Mouse (Mus musculus) erythroid progenitor cell, adult 5-6 weeks (primary cell): ENCODE data around the gene Ankrd65. TPM values are rescaled to one million over a fixed set of nuclear protein-coding genes. Genes with fewer than 3 reads are reported as not detected.

Experiments
- ATAC-seq: replicated peaks from 2 replicates; pipeline ENCODE4 v1.8.0; 2016; ENCODE audit warnings: moderate number of reproducible peaks, mild to moderate bottlenecking, moderate TSS enrichment, inconsistent platforms; ENCODE audit not compliant: poor library complexity, low FRiP score, severe bottlenecking
- total RNA-seq, 2 experiments: library from RNA; stranded (forward) in 1 of 2; stranded (reverse) in 1 of 2; fragments of 150-400 nt in 1 of 2; fragments of 186-747, 209-891 nt in 1 of 2; gene quantifications; 2 replicates each; pipeline versions ENCODE4 v1.2.3 to v1.2.4; 2015 to 2017; ENCODE audit warnings: low replicate concordance in 2 of 2

The Ankrd65 gene
- total RNA-seq, 2 experiments from 2014 or later: 9.8 TPM; not detected in 1

GRCm38 (mm10) chr4:155841003-155841454, 50.8 kb downstream of the Ankrd65 start:
- peak; percentile 45 for ATAC-seq

- ATAC-seq: no peak
Measured at GRCm38 (mm10) chr4:155841651-155842270, 51.5 kb downstream of the Ankrd65 start.

DNA sequence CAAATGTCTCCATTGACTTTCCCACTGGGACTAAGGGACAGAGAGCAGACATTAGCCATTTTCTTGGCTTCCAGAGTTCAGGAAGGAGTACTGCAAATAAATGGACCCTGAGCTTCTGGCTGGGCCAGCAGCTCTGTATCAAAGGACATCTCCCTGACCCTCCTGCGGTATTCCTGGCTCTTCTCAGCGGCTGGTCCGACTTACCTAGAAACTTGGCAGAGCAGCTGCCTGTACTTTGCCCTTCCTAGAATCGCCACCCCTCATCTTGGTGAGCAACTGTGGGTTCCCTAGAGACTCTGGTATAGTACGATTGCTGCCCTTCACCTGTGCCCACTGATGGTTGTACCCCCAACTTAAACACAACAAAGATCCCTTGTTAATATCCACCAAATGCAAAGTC, 53.0 kb downstream of the Ankrd65 start:
- ATAC-seq: no peak

- peak; percentile 82 for ATAC-seq
Measured at GRCm38 (mm10) chr4:155846871-155847578, 56.8 kb downstream of the Ankrd65 start, which contains the start of gene Dvl1. Gene Dvl1, plus strand, starts transcription at chr4:155847402.

- peak; percentile 25; the same call in 1 of the 2 replicates for ATAC-seq
Measured at GRCm38 (mm10) chr4:155847591-155848352, 57.5 kb downstream of the Ankrd65 start.

GRCm38 (mm10) chr4:155848434-155849095, 58.3 kb downstream of the Ankrd65 start:
- ATAC-seq: no peak

Other genes with a start within 250 kb of the Ankrd65 start
- gene Nadk, start 228.1 kb upstream of the Ankrd65 start, total RNA-seq (2015; ENCODE audit: low replicate concordance): 25.9 and 26.0 TPM in 2 replicates
- 9.9 and 12.9 TPM in 2 replicates for gene Nadk, start 228.1 kb upstream of the Ankrd65 start, total RNA-seq (2017; ENCODE audit: low replicate concordance)
- gene Slc35e2, start 189.0 kb upstream of the Ankrd65 start, total RNA-seq (2015; ENCODE audit: low replicate concordance): 10.9 and 31.4 TPM in 2 replicates
- gene Slc35e2, start 189.0 kb upstream of the Ankrd65 start, total RNA-seq (2017; ENCODE audit: low replicate concordance): 12.2 and 14.1 TPM in 2 replicates
- gene Cdk11b, start 165.6 kb upstream of the Ankrd65 start, total RNA-seq (2015; ENCODE audit: low replicate concordance): 28.5 and 59.5 TPM in 2 replicates
- 53.6 and 56.3 TPM in 2 replicates for gene Cdk11b, start 165.6 kb upstream of the Ankrd65 start, total RNA-seq (2017; ENCODE audit: low replicate concordance)
- not detected in 2 replicates for gene Gm10563, start 145.0 kb upstream of the Ankrd65 start, total RNA-seq (2015; ENCODE audit: low replicate concordance)
- gene Gm10563, start 145.0 kb upstream of the Ankrd65 start, total RNA-seq (2017; ENCODE audit: low replicate concordance): not detected in 2 replicates
- gene Mmp23, start 137.1 kb upstream of the Ankrd65 start, total RNA-seq (2015; ENCODE audit: low replicate concordance): not detected in 2 replicates
- not detected in 2 replicates for gene Mmp23, start 137.1 kb upstream of the Ankrd65 start, total RNA-seq (2017; ENCODE audit: low replicate concordance)
- gene Mib2, start 121.2 kb upstream of the Ankrd65 start, total RNA-seq (2015; ENCODE audit: low replicate concordance): 0.84 and 2.9 TPM in 2 replicates
- gene Mib2, start 121.2 kb upstream of the Ankrd65 start, total RNA-seq (2017; ENCODE audit: low replicate concordance): 3.2 and 6.6 TPM in 2 replicates
- gene Fndc10, start 96.1 kb upstream of the Ankrd65 start, total RNA-seq (2015; ENCODE audit: low replicate concordance): not detected in 2 replicates
- not detected in 2 replicates for gene Fndc10, start 96.1 kb upstream of the Ankrd65 start, total RNA-seq (2017; ENCODE audit: low replicate concordance)
- gene Ssu72, start 85.6 kb upstream of the Ankrd65 start, total RNA-seq (2015; ENCODE audit: low replicate concordance): 44.9 and 65.6 TPM in 2 replicates
- 37.0 and 57.2 TPM in 2 replicates for gene Ssu72, start 85.6 kb upstream of the Ankrd65 start, total RNA-seq (2017; ENCODE audit: low replicate concordance)
- gene Tmem240, start 55.6 kb upstream of the Ankrd65 start, total RNA-seq (2015; ENCODE audit: low replicate concordance): not detected in 2 replicates
- gene Tmem240, start 55.6 kb upstream of the Ankrd65 start, total RNA-seq (2017; ENCODE audit: low replicate concordance): not detected in 2 replicates
- gene Atad3a, start 29.3 kb upstream of the Ankrd65 start, total RNA-seq (2015; ENCODE audit: low replicate concordance): 0.84 and 35.3 TPM in 2 replicates
- 3.3 and 5.1 TPM in 2 replicates for gene Atad3a, start 29.3 kb upstream of the Ankrd65 start, total RNA-seq (2017; ENCODE audit: low replicate concordance)
- not detected in 2 replicates for gene Vwa1, start 15.7 kb upstream of the Ankrd65 start, total RNA-seq (2015; ENCODE audit: low replicate concordance)
- 0.68 TPM in 1 of 2 replicates, not detected in the other for gene Vwa1, start 15.7 kb upstream of the Ankrd65 start, total RNA-seq (2017; ENCODE audit: low replicate concordance)
- gene Tmem88b, start 4.6 kb upstream of the Ankrd65 start, total RNA-seq (2015; ENCODE audit: low replicate concordance): 0.42 and 1.1 TPM in 2 replicates
- gene Tmem88b, start 4.6 kb upstream of the Ankrd65 start, total RNA-seq (2017; ENCODE audit: low replicate concordance): 0.83 and 1.3 TPM in 2 replicates
- 127 and 129 TPM in 2 replicates for gene Mrpl20, start 12.4 kb downstream of the Ankrd65 start, total RNA-seq (2015; ENCODE audit: low replicate concordance)
- 30.7 and 31.2 TPM in 2 replicates for gene Mrpl20, start 12.4 kb downstream of the Ankrd65 start, total RNA-seq (2017; ENCODE audit: low replicate concordance)
- 258 and 265 TPM in 2 replicates for gene Ccnl2, start 22.1 kb downstream of the Ankrd65 start, total RNA-seq (2015; ENCODE audit: low replicate concordance)
- gene Ccnl2, start 22.1 kb downstream of the Ankrd65 start, total RNA-seq (2017; ENCODE audit: low replicate concordance): 262 and 283 TPM in 2 replicates
- 47.2 and 63.7 TPM in 2 replicates for gene Aurkaip1, start 40.8 kb downstream of the Ankrd65 start, total RNA-seq (2015; ENCODE audit: low replicate concordance)
- gene Aurkaip1, start 40.8 kb downstream of the Ankrd65 start, total RNA-seq (2017; ENCODE audit: low replicate concordance): 69.4 and 71.4 TPM in 2 replicates
- gene Mxra8, start 49.2 kb downstream of the Ankrd65 start, total RNA-seq (2015; ENCODE audit: low replicate concordance): not detected in 2 replicates
- gene Mxra8, start 49.2 kb downstream of the Ankrd65 start, total RNA-seq (2017; ENCODE audit: low replicate concordance): not detected in 2 replicates
- gene Dvl1, start 57.0 kb downstream of the Ankrd65 start, total RNA-seq (2015; ENCODE audit: low replicate concordance): 20.9 and 26.0 TPM in 2 replicates
- 19.5 and 22.4 TPM in 2 replicates for gene Dvl1, start 57.0 kb downstream of the Ankrd65 start, total RNA-seq (2017; ENCODE audit: low replicate concordance)
- 0.84 and 1.1 TPM in 2 replicates for gene Tas1r3, start 72.9 kb downstream of the Ankrd65 start, total RNA-seq (2015; ENCODE audit: low replicate concordance)
- 0.26 and 2.3 TPM in 2 replicates for gene Tas1r3, start 72.9 kb downstream of the Ankrd65 start, total RNA-seq (2017; ENCODE audit: low replicate concordance)
- gene Cptp, start 79.0 kb downstream of the Ankrd65 start, total RNA-seq (2015; ENCODE audit: low replicate concordance): 3.4 and 9.4 TPM in 2 replicates
- gene Cptp, start 79.0 kb downstream of the Ankrd65 start, total RNA-seq (2017; ENCODE audit: low replicate concordance): 5.6 and 12.6 TPM in 2 replicates
- gene Ints11, start 79.1 kb downstream of the Ankrd65 start, total RNA-seq (2015; ENCODE audit: low replicate concordance): 14.7 and 28.8 TPM in 2 replicates
- 7.9 and 33.2 TPM in 2 replicates for gene Ints11, start 79.1 kb downstream of the Ankrd65 start, total RNA-seq (2017; ENCODE audit: low replicate concordance)
- gene Pusl1, start 101.3 kb downstream of the Ankrd65 start, total RNA-seq (2015; ENCODE audit: low replicate concordance): 2.2 and 5.4 TPM in 2 replicates
- 4.6 and 9.8 TPM in 2 replicates for gene Pusl1, start 101.3 kb downstream of the Ankrd65 start, total RNA-seq (2017; ENCODE audit: low replicate concordance)
- gene Acap3, start 101.4 kb downstream of the Ankrd65 start, total RNA-seq (2015; ENCODE audit: low replicate concordance): 30.2 and 49.0 TPM in 2 replicates
- 31.5 and 42.0 TPM in 2 replicates for gene Acap3, start 101.4 kb downstream of the Ankrd65 start, total RNA-seq (2017; ENCODE audit: low replicate concordance)
- gene Ube2j2, start 153.4 kb downstream of the Ankrd65 start, total RNA-seq (2015; ENCODE audit: low replicate concordance): 19.1 and 47.8 TPM in 2 replicates
- 53.7 and 91.5 TPM in 2 replicates for gene Ube2j2, start 153.4 kb downstream of the Ankrd65 start, total RNA-seq (2017; ENCODE audit: low replicate concordance)
- gene C1qtnf12, start 171.9 kb downstream of the Ankrd65 start, total RNA-seq (2015; ENCODE audit: low replicate concordance): 132 and 160 TPM in 2 replicates
- 31.2 and 41.1 TPM in 2 replicates for gene C1qtnf12, start 171.9 kb downstream of the Ankrd65 start, total RNA-seq (2017; ENCODE audit: low replicate concordance)
- gene B3galt6, start 202.2 kb downstream of the Ankrd65 start, total RNA-seq (2015; ENCODE audit: low replicate concordance): 1.3 and 5.8 TPM in 2 replicates
- gene B3galt6, start 202.2 kb downstream of the Ankrd65 start, total RNA-seq (2017; ENCODE audit: low replicate concordance): 2.3 TPM in 2 replicates
- gene Sdf4, start 202.4 kb downstream of the Ankrd65 start, total RNA-seq (2015; ENCODE audit: low replicate concordance): 31.4 and 59.1 TPM in 2 replicates
- 92.1 and 127 TPM in 2 replicates for gene Sdf4, start 202.4 kb downstream of the Ankrd65 start, total RNA-seq (2017; ENCODE audit: low replicate concordance)
- 3.4 TPM in 1 of 2 replicates, not detected in the other for gene Tnfrsf4, start 223.4 kb downstream of the Ankrd65 start, total RNA-seq (2015; ENCODE audit: low replicate concordance)
- gene Tnfrsf4, start 223.4 kb downstream of the Ankrd65 start, total RNA-seq (2017; ENCODE audit: low replicate concordance): 0.61 and 8.2 TPM in 2 replicates
- gene Tnfrsf18, start 235.7 kb downstream of the Ankrd65 start, total RNA-seq (2015; ENCODE audit: low replicate concordance): 2.9 and 26.7 TPM in 2 replicates
- 1.5 and 3.5 TPM in 2 replicates for gene Tnfrsf18, start 235.7 kb downstream of the Ankrd65 start, total RNA-seq (2017; ENCODE audit: low replicate concordance)